Mouse (Mus musculus) limb, embryonic 14.5 days (tissue): Measurements from ENCODE around the gene Prmt7. TPM values are rescaled to one million over a fixed set of nuclear protein-coding genes. Genes with fewer than 3 reads are reported as not detected.

Experiments
- ATAC-seq: fragments of 200-750 bp; cut with Nextera tagmentation; 2 replicates; pipeline ENCODE4 v1.8.0; 2017; ENCODE audit warnings: low read depth, moderate number of reproducible peaks, moderate TSS enrichment; ENCODE audit not compliant: low FRiP score
- DNase-seq: peaks from one replicate; pipeline ENCODE4 v3.0.0-alpha.2; 2015; ENCODE audit warnings: low spot score
- H3K27ac ChIP-seq: fragments of 300-500 bp; sonication (generic); replicated peaks from 2 replicates; pipeline ENCODE4 v1.5.1; 2014; ENCODE audit warnings: low read depth, mild to moderate bottlenecking, low read length, moderate library complexity, mixed read lengths
- H3K27me3 ChIP-seq: fragments of 300-500 bp; sonication (generic); 2 replicates; pipeline ENCODE4 v1.6.1; 2014; ENCODE audit warnings: low read length, mixed read lengths; ENCODE audit not compliant: control insufficient read depth, insufficient read depth
- H3K36me3 ChIP-seq: fragments of 300-500 bp; sonication (generic); 2 replicates; pipeline ENCODE4 v1.6.1; 2014; ENCODE audit warnings: mild to moderate bottlenecking, low read length, moderate library complexity, mixed read lengths; ENCODE audit not compliant: control insufficient read depth, insufficient read depth
- H3K4me1 ChIP-seq: fragments of 300-500 bp; sonication (generic); 2 replicates; pipeline ENCODE4 v1.6.1; 2014; ENCODE audit warnings: antibody characterized with exemption, low read length, mixed read lengths; ENCODE audit not compliant: control insufficient read depth, insufficient read depth
- H3K4me2 ChIP-seq: fragments of 300-500 bp; sonication (generic); replicated peaks from 2 replicates; pipeline ENCODE4 v1.6.1; 2014; ENCODE audit warnings: low read depth, mild to moderate bottlenecking, low read length, moderate library complexity; ENCODE audit not compliant: severe bottlenecking
- H3K4me3 ChIP-seq: fragments of 300-500 bp; sonication (generic); replicated peaks from 2 replicates; pipeline ENCODE4 v1.5.1; 2014; ENCODE audit warnings: low read length
- H3K9ac ChIP-seq: fragments of 300-500 bp; sonication (generic); 2 replicates; pipeline ENCODE4 v1.6.1; 2014; ENCODE audit warnings: mild to moderate bottlenecking, low read depth, low read length, moderate library complexity; ENCODE audit not compliant: severe bottlenecking
- H3K9me3 ChIP-seq: fragments of 300-500 bp; sonication (generic); 2 replicates; pipeline ENCODE4 v1.6.1; 2016; ENCODE audit warnings: low read length; ENCODE audit not compliant: control insufficient read depth
- POLR2A ChIP-seq: fragments of 200-500 bp; IDR thresholded peaks from 2 replicates; pipeline ENCODE4 v1.8.0; 2012; ENCODE audit warnings: inconsistent platforms, mild to moderate bottlenecking, moderate library complexity, borderline replicate concordance; ENCODE audit not compliant: insufficient read depth, insufficient read length; ENCODE audit errors: extremely low read depth
- WGBS: fragments of 180-500 bp; shearing (Covaris S2); extraction: QIAGEN DNeasy Blood & Tissue Kit; methylation state at CpG from one replicate; pipeline ENCODE4 v1.1.7; 2014; 5-methylcytosine and 5-hydroxymethylcytosine counted together
- polyA plus RNA-seq, 2 experiments: library from polyadenylated mRNA; depleted of rRNA in 1 of 2; stranded (reverse) in 1 of 2; unstranded in 1 of 2; fragments of >200 nt; fragmentation: Nextera tagmentation in 1 of 2; extraction: Ambion mirVana in 1 of 2; gene quantifications; 2 replicates each; pipeline versions ENCODE4 v1.2.1 to v1.2.3; 2012 to 2014

Prmt7 gene
- polyA plus RNA-seq (2012; rRNA removed) (35.5 and 40.3 TPM in 2 replicates), polyA plus RNA-seq (2014; fragmentation: Nextera tagmentation; extraction: Ambion mirVana) (44.7 and 46.6 TPM in 2 replicates)

DNA sequence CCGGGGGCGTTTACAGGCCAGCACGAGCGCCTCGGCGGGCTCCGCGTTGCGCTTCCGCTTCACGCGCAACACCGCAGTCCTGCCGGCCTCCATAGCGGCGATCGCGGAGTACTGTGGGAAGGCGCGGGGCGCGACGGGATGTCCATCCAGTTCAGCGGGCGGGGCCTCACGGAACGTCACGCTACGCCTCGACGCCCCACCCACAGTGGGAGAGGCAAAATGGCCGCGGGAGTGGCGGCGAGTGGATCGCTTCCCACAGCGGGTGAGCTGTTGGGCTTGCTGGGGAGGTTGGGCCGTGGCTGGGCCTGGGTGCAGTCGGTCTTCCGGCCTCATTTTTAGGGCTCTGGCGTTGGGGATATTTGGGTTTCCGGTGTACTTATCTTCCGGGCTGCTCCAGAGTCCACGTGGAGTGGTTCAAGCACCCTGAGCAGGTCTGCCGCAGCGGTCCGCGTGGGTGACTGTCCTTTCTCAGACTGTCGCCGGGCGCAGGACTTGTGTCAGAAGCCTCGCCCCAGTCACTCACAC, at the start of gene Prmt7, which contains the start of gene Slc7a6os:
TSS of gene Prmt7 (plus strand) at position 116 of the 525 bp plus-strand sequence.
TSS of gene Slc7a6os (minus strand) at position 115 of the 525 bp plus-strand sequence.
- H3K27me3 ChIP-seq, result no peaks in the 10 kb centered on the region
- peak within 1 kb of the TSS; percentile 58 for H3K4me2 ChIP-seq
- TF ChIP-seq POLR2A, result peak; percentile 96
- peak within 1 kb of the TSS; percentile 84 for H3K4me3 ChIP-seq
- WGBS, result under 1% methylated on average over 51 of the region's 52 CpGs
- ATAC-seq, result peak; percentile 98
- H3K9ac ChIP-seq, result peak within 1 kb of the TSS; percentile 92
- peak within 1 kb of the TSS; percentile 93 for H3K27ac ChIP-seq
- no peaks in the 10 kb centered on the region for H3K9me3 ChIP-seq
- H3K36me3 ChIP-seq, result peaks cover 43% of the 10 kb centered on the region
- DNase-seq, result peak; percentile 96
- H3K4me1 ChIP-seq, result peaks cover 6% of the 10 kb centered on the region; the same call in 1 of the 2 replicates

DNA sequence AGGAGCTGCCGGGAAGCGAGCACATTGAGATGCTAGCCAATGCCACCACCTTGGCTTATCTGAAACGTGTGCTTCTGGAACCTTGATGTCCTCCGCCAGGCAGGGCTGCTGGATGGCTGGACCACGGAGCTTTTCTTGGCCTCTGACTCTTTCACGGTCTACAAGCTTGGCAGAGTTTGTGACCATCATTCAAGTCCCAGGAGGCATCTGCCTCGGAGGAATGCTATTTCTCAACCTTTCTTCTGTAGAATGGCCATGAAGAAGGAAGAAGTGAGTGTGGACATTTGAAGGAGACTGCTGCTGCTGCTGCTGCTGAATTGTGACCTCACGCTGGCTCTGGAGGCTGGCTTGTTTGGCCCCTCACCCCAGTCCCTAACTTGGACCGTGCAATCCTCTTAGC, 47.5 kb upstream of the Prmt7 start:
- Histone ChIP-seq H3K4me2 (no peak overlapping the region), H3K27me3 (no peaks in the 10 kb centered on the region), H3K4me3 (no peak overlapping the region), H3K36me3 (peaks cover 49% of the 10 kb centered on the region), H3K4me1 (no peaks in the 10 kb centered on the region), H3K9me3 (no peaks in the 10 kb centered on the region), H3K27ac (no peak overlapping the region), H3K9ac (no peak overlapping the region)
- no peak for TF ChIP-seq POLR2A
- ATAC-seq, result no peak
- WGBS, result 87% methylated on average over 9 of the region's 9 CpGs
- DNase-seq, result no peak

DNA sequence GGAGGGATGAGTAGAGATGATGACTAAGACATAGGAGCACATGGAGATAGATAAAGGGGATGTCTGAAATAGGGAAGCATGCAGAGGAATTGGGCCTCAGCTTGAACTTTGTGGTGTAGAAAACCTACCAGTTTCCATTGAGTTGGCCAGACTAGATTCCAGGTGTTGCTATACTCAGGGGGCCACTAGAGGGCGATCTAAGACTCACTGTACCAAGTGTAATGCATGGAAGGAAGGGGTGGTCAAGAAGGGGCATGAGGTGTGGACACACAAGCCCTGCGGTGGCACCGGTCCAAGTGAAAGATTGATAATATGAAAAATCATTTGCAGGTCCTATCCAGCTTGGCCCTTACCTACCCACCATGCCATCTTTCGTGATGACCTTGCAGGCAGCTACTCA, 45.3 kb upstream of the Prmt7 start:
- TF ChIP-seq POLR2A, result no peak

DNA sequence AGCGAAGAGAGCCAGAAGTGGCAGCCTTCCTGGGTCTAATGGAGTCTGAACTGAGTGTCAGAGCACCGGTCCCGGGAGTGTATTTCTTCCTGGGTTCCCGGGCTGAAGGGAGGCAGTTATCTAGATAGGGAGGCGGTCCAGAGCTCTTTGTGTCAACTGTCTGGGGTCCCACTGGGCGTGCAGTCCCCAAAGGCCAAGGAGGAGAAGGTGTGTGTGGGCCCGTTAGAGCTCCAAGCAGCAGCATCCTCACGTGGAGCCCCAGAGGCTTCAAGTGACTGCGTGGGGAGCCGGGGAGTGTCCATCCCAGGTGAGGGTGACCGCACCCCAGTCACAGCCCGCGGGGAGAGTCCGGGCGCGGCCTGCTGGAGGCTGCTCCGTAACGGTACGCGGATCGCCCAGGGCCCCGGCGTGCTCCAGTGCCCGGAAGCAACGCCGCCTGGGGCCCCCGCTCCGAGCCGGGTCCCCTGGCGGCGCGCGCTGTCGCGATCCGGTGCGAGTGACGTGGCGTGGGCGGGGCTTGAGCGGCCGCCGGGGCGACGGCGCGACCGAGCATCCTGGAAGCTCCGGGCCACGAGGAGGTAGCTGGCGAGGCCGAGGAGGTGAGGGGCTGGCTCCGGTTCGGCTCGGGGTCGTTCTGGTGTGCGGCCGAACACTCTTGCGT, 42.2 kb upstream of the Prmt7 start, which contains the start of gene Slc7a6:
TSS of gene Slc7a6 (plus strand) at position 502 of the 661 bp plus-strand sequence.
- peak within 1 kb of the TSS; percentile 80 for H3K4me3 ChIP-seq
- WGBS, result 1% methylated on average over 49 of the region's 59 CpGs
- DNase-seq, result peak; percentile 53
- peak within 1 kb of the TSS; percentile 91 for H3K27ac ChIP-seq
- peak; percentile 82 for ATAC-seq
- peaks cover 10% of the 10 kb centered on the region for H3K4me1 ChIP-seq
- no peaks in the 10 kb centered on the region for H3K27me3 ChIP-seq
- peak within 1 kb of the TSS; percentile 93 for H3K4me2 ChIP-seq
- peak; percentile 79; the same call in 1 of the 2 replicates for TF ChIP-seq POLR2A
- peak within 1 kb of the TSS; percentile 82 for H3K9ac ChIP-seq
- H3K9me3 ChIP-seq, result no peaks in the 10 kb centered on the region
- H3K36me3 ChIP-seq, result peaks cover 10% of the 10 kb centered on the region

More for the DNA sequence above, 45.3 kb upstream of the Prmt7 start:
- Histone ChIP-seq H3K9ac (no peak overlapping the region), H3K4me1 (peaks cover 10% of the 10 kb centered on the region), H3K36me3 (peaks cover 41% of the 10 kb centered on the region), H3K4me2 (no peak overlapping the region), H3K4me3 (no peak overlapping the region), H3K27ac (no peak overlapping the region), H3K27me3 (no peaks in the 10 kb centered on the region), H3K9me3 (no peaks in the 10 kb centered on the region)
- 47% methylated on average over 4 of the region's 4 CpGs for WGBS
- peak; percentile 77 for DNase-seq
- ATAC-seq, result no peak

DNA sequence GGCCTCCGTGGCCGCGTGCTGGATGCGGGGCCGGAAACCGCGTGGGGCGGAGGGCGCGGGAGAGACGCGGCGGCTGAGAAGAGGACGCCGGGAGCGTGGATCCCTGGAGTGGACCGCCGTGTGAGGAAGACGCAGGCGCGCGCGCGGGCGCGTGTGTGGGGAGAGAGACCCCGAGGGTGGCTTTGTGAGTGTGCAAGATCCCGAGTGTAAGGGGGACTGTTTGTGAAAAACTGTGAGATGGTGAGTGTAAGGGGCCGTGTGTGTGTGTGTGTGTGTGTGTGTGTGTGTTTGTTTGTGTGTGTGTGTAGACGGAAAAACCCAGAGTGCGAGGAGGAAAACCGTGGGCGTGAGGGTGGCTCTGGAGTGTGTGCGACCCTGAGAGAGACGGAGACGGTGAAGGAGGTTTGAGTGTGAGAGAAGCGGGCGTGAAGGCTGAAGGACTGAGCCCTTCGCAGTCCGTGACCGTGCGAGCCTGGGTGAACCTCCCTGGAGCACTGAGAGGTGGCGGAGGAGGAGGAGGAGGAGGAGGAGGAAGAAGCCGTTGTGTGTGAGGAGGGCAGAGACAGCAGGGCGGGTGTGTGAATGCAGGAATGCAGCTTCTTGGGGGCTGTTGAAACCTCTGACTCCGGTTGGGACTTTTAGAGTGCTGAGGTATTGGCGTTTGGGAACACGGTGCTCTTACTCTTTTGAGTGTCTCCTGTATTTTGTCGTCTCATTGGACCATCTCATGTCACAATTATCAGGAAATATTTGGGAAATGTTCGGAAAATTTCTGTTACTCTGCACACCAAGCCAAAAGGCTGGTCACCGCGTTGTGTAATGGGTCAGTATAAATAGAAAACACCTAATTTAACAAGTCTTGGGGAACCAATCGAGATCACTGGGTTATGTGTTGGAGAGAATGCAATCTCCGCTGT, 41.5 kb upstream of the Prmt7 start:
- Histone ChIP-seq H3K27ac (peak overlapping the region; percentile 91), H3K36me3 (peaks cover 3% of the 10 kb centered on the region; the same call in 1 of the 2 replicates), H3K9ac (peak overlapping the region; percentile 82), H3K9me3 (no peaks in the 10 kb centered on the region), H3K4me1 (peaks cover 10% of the 10 kb centered on the region), H3K27me3 (no peaks in the 10 kb centered on the region), H3K4me3 (peak overlapping the region; percentile 80), H3K4me2 (peak overlapping the region; percentile 93)
- under 1% methylated on average over 53 of the region's 54 CpGs for WGBS
- DNase-seq (peak; percentile 29), ATAC-seq (peak; percentile 82)
- TF ChIP-seq POLR2A, result no peak; the same call in 1 of the 2 replicates
